Mouse (Mus musculus) cerebellum, postnatal 25 days (tissue): ENCODE data around the gene Prkce.

Source experiments
- DNase-seq, 2 experiments: peaks; one replicate each; pipeline ENCODE4 v3.0.0; 2021; ENCODE audit warnings: mixed read lengths in 2 of 2

Gene Prkce

DNA sequence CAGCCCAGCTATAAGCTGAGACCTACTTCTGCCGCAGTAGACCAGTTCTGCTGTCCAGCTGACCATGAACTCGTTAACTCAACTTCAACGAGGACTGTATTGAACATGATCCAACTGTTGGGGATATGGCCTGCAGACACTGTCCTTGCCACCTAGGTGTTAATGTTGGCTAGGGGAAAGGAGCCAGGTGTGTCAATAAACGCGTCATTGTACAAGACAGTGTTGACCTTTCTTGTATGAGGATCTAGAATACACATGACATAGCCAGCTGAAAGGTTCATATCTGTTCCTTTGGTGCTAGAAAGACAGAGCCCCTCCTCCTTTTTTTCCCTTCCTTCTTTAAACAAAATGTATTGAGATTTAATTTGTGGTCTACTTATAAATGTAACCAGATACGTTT is 251.6 kb downstream of the Prkce start:
- no peak for DNase-seq

DNA sequence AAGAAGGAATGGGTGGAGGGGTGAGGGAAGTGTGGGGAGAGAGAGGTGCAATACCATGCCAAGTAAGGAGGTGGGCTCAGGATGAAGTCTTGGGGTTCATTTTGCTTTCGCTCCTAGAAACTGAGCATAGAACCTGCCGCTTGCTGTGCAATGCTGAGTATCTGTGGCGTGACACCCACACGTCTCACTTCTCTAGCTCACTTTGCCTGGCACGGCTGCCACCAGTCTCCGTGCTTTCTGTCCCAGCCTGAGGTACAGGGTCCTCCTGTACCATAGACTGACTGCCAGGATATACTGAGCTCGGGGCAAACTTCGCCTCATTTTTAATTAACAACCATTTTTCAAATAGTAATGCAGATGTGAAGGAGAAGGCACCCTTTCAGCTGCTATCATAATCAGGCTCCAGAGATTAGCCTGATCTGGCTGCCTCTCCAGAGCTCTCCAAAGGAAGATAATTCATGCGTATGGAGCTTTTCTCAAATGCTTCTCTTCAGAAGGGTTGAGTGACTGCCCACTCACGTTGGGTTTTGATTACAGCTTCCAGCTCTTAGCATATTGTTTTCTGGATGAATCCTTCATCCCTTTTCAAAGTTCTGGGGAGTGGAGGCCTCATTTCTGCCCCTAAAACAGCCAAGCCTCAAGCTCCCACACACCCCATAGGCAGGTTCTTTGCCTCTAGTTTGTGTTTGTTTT is 253.2 kb downstream of the Prkce start:
- DNase-seq: no peak

DNA sequence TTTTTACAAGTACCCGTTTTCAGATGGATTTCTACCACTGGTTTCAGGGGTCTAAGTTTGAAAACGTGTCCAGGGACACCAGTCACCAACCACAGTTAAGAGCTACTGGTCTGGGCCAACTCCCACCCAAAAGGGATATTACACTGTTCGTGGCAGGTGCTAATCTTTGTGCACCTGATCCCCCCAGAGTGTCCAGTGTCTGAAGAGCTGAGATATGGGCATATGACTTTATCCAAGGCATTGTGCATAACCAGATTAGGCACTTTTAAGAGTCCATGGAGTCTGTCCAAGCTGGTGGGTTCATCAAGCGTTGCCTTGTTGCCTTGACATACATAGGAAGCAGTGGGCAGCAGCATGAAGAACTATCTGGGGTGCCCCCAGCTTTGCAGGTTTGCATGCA is 254.4 kb downstream of the Prkce start:
- DNase-seq: no peak

- peak in 1 of 2 experiments; percentile 16 for DNase-seq
Observed at GRCm38 (mm10) chr17:86429877-86430276, 262.3 kb downstream of the Prkce start.

GRCm38 (mm10) chr17:86433117-86433516 is 265.5 kb downstream of the Prkce start:
- peak in 1 of 2 experiments; percentile 23 for DNase-seq

DNA sequence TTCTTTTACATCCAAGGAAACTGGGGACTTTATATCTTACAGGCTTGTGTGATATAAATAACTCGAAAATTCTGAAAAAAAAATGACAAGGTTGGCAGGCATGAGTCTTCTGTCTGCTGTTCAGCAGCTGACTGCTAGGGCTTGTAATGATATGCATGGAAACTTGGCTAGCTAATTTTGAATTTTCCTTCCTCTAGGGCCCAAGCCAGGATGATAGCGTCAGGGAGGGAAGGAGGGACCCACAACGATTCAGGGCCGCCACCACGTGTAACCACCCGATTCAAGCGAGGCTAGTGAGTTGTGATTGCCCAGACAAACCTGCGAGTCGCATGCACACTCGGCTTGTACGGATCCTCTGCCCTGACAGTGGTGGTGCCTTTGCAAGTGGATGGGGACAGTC is 266.2 kb downstream of the Prkce start:
- no peak for DNase-seq

DNA sequence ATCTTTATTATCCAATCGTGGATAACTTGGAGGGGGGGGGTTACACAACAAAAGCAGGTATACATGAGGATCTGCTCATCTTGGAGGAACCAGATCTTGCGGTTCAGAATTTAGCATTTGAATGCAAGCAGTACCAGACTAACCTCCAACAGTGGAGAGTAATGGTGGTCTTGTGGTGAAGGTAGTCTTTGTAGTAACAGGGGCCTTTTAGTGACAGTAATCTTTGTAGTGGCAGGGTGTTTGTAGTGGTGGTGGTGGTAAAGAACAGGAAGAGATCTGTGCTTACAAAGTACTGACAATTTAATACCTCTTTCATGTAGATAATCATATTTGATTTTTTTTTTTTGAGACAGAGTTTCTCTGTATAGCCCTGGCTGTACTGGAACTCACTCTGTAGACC is 267.2 kb downstream of the Prkce start:
- no peak for DNase-seq

GRCm38 (mm10) chr17:86435570-86435969 is 268.0 kb downstream of the Prkce start:
- DNase-seq: no peak

GRCm38 (mm10) chr17:86435984-86436383 is 268.4 kb downstream of the Prkce start:
- DNase-seq: no peak

DNA sequence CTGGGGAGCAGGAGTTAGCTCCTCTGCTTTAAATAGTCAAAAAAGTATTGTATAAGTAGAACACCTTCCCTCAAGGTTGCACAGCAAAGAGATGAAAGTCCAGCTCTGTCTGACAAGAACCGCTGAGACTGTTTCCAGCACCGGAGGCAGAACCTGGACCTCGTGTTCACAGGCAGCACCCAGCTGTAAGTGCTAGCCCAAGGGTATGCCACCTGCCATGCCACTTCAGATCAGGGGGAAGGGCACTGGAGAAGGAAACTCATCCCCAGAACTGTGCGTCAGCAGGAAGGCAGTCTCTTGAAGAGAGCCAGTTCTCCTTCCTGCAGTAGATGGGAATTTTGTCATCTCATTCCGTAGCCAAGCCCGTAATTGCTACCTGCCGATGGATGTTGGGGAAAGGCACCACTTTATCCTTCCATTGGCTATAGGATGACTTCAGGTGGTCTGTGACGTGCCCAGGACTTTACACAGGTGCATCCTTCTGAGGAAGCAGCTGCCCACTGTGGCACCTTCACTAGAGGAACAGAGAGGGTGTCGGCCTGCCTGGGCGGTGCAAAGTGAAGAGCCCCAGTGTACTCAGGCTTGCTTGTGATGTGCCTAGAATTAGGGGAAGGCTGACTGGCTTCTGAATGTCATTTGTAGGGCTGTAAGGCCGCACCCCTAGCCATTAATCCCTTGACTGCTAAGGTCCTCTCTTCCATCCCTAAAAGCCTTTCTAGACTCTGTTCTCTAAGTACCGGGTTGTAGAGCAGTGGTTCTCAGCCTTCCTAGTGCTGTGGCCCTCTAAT is 269.2 kb downstream of the Prkce start:
- no peak for DNase-seq

GRCm38 (mm10) chr17:86437516-86438277 is 270.1 kb downstream of the Prkce start:
- DNase-seq: peak; percentile 53 to 59

DNA sequence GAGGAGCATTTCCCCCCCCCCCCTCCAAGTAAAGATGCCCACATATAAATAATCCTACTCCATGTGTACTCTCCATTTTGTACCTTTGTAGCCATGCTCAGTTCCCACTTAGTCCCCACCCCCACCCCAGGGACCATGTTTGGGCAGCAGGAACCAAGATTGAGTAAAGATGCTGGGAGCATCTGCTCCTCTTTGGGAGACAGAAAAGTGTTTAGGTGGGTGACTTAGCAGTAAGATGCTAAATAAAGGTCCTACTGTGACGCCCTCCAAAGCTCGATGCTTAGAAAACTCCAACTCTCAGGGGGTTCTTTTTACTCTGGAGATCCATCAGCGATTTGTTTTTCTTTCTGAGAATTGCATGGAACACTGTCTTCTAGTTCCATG is 270.7 kb downstream of the Prkce start:
- DNase-seq: no peak

GRCm38 (mm10) chr17:86438763-86439162 is 271.2 kb downstream of the Prkce start:
- DNase-seq: no peak

DNA sequence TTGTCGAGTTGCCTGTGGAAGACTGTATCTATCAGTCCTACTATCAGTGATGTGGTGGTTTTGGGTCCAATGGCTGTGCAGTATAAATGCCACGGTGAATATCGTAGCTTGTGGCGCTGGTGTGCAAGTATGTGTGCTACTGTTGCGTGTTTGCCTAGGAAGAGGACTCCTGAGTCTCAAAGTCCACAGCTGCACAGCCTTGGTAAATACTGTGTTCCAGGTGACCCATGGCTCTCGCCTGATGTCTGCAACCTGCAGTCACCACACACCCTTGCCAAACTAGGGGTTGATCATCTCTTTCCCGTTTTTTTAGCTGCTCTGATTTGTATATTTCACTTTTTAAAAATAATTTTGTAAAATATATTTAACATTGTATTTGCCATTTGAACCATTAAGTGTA is 273.5 kb downstream of the Prkce start:
- no peak for DNase-seq

DNA sequence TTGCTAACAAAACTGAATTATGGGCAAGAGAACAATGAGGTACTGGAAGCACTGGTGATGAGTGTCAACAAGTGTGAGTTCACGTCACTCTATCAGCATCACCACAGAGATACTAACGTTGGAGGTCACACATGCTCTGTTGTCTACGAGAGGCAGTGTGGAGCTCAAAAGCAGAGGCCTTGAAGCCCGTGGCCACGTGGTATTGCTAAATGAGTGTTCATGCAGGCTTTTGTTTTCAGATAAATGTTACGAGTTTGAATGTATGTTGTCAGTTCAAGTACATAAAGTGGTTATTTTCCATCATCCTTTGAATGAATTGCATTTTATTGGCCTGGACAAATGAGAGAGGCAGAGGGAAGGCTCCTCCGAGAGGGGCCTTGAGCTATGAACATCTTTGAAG is 276.3 kb downstream of the Prkce start:
- DNase-seq: no peak

DNA sequence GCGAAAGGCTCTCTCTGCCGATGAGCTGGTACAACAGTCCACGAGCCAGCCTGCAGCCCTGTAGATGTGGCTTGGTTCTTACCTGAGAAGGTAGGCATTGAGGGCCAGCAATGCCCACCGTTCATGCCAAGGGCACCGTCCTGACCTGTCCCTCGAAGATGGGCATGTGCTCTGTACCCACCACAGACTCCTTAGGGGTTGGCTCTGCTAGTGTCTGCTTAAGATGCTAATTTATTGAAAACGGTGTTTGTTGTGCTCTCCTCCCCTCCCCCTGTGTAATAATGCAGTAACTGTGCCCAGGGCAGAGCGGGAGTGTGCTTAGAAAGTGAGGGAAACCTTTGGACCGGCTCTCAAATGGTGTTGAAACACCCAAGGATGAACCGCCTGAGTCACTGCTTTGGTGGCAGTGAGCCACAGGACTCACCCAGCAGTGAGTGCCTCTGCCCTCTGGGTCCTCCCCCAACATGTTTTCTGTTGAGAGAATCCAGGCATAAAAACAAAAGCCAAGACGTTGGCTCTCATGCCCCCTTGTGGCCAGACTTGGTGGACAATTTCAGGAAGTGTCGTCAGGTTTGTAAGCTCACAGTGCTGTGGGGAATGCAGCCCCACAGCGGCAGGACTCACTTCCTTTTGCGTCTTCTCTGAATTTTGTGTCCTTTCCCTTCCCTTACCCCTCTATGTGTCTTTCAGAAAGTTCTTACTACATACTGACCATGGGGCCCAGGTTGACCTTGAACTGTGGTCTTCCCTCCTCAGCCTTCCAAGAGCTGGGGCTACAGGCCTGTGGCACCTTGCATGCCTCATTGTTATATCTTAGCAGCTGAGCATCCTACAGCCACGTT is 277.2 kb downstream of the Prkce start:
- DNase-seq: peak; percentile 93 to 94

DNA sequence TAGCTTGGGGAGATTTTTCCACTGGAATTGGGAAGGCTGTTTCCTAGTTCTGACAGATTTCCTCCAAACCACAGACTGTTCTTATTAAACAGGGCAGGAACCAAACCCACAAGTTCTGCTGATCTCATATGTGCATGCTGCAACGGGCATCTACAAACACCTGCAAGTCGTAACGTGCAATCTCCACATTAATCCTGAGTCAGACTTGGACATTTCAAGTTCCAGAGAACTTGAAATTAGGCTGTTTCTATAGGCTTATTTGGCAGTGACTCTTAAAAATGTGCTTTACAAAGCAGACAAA is 277.8 kb downstream of the Prkce start:
- DNase-seq: no peak

DNA sequence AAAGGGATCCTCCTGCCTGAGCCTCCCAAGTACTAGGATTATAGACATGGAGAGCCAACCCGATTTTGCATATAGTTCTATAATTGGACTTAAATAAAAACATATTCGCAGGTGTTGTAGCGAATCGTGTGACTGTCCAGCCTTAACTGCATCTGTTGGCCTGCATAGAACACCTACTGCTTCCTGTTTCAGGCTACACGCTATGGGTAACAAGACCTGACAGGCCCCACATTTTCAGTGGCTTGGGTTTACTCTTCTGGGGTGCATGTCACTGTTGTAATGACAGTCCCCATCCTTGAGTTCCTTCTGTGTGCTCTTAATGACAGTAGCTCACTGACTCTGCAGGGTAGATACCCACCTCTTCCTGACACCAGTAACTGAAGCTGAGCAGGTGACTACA is 278.3 kb downstream of the Prkce start:
- DNase-seq: no peak

- DNase-seq: no peak
Observed at GRCm38 (mm10) chr17:86447101-86447598, 279.6 kb downstream of the Prkce start.

- DNase-seq: no peak
Observed at GRCm38 (mm10) chr17:86452934-86453333, 285.3 kb downstream of the Prkce start.

DNA sequence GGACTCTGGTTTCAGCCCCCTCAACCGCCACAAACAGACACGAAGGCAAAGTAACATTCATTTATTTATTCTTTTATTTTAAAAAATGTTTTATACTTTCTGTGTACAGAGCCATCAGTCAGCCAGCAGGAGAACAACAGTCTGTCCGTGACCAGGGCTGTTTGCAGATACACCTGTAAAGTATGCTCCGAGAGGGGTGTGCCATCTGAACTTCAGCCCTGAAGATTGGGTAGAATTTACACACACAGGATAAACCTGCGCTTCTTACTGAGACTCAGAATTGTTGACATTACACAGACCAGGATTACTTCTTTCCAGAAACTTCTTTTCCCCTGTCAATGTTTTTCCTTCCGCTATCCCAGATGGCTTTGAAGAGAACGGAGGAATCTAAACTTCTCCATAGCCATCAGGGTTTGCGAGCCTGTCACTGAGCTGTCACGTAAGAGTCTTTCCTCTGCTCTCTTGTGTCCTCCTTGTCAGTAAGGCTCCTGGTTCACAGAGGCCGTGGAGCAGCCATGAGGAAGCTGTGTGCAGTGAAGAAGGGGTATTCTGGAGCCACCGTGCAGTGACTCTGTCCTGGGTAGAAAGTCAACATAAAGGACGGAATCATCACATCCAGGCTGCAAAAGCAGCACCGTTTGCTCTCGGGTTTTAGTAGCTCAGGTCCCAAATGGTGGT is 286.2 kb downstream of the Prkce start:
- no peak for DNase-seq

DNA sequence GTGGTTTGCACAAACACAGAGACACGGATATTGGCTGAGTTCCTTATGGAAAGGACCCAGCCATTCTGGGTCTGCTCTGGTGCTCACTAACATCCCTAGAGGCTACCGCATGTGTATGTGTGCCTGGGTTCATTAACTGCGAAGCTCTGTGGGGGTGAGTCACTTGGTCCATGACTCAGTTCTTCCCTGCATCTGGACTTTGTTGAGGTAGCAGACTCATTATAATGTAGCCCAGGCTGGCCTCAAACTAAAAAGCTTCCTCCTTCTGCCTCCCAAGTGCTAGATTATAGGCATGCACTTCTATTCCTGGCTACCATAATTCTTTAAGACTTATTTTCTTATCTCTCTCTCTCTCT is 286.7 kb downstream of the Prkce start:
- no peak for DNase-seq
